Mouse (Mus musculus): ENCODE measurements around the gene Has3.

Gene Has3

GRCm38 (mm10) chr8:106932376-106933065, 62.5 kb downstream of the Has3 start:
- no peak for DNase-seq (ENCODE audit: low spot score)

- no peak for DNase-seq (ENCODE audit: low spot score)
These were observed 63.6 kb downstream of the Has3 start for GRCm38 (mm10) chr8:106933506-106934143.
